ENCODE assay signal across 10 mouse cellular contexts in genomic region chr2:119970571-119970970, GRCm38 (mm10). TPM values are rescaled to one million over a fixed set of nuclear protein-coding genes. Genes with fewer than 3 reads are reported as not detected.
DNase-seq lines count a peak whose midpoint lies in the region; ATAC-seq and TF ChIP-seq lines count a peak whose summit lies in the region.
"Had no signal": no experiment of that assay in that cellular context is flagged by ENCODE, and none has a peak within 500 bp of the region (broad histone marks: within the 10 kb centered on the region; RNA-seq: fewer than 3 reads in every experiment).

No protein-coding gene starts in this region.

- no peaks in the 10 kb centered on the region for H3K9me3 ChIP-seq in hindbrain, postnatal 0 days (ENCODE audit: low read length)
- H3K9me3 ChIP-seq in hindbrain, embryonic 16.5 days (ENCODE audit: control insufficient read depth, low read length) = no peaks in the 10 kb centered on the region
- H3K9me3 ChIP-seq: embryonic facial prominence, embryonic 15.5 days had no signal

- no peak overlapping the region for H3K4me2 ChIP-seq in hindbrain, postnatal 0 days (ENCODE audit: low read depth, low read length)
- no peak overlapping the region for H3K4me2 ChIP-seq in hindbrain, embryonic 16.5 days (ENCODE audit: low read length)
- H3K4me2 ChIP-seq: embryonic facial prominence, embryonic 15.5 days had no signal

- no peak overlapping the region for H3K4me3 ChIP-seq in hindbrain, postnatal 0 days (ENCODE audit: low read length)
- no peak overlapping the region for H3K4me3 ChIP-seq in hindbrain, embryonic 16.5 days (ENCODE audit: low read length)
- H3K4me3 ChIP-seq: embryonic facial prominence, embryonic 15.5 days had no signal

- no peaks in the 10 kb centered on the region for H3K27me3 ChIP-seq in hindbrain, postnatal 0 days (ENCODE audit: insufficient read depth, low read length)
- no peaks in the 10 kb centered on the region for H3K27me3 ChIP-seq in hindbrain, embryonic 16.5 days (replicated peaks; ENCODE audit: control insufficient read depth, insufficient read depth, low read length)
- H3K27me3 ChIP-seq: embryonic facial prominence, embryonic 15.5 days had no signal

- DNase-seq in hindbrain, postnatal 0 days (ENCODE audit: low spot score) = peak; percentile 83
- DNase-seq in 3T3-L1 (ENCODE audit: low read depth, low spot score) (peak; percentile 91), MEL-GATA-1-ER (ENCODE audit: extremely low read depth, low read depth) (peak; percentile 60)
- peak; percentile 35 to 67 for DNase-seq in cerebellum, postnatal 36 days
- peak; percentile 85 for DNase-seq in kidney, adult 9 months
- peak; percentile 79 for DNase-seq in naive thymus-derived CD4-positive, alpha-beta T cell, adult 2 months (ENCODE audit: low read depth)
- no peak for DNase-seq in right cerebral cortex, postnatal 4 days

- H3K36me3 ChIP-seq in hindbrain, postnatal 0 days (ENCODE audit: insufficient read depth, low read length) = no peaks in the 10 kb centered on the region
- no peaks in the 10 kb centered on the region for H3K36me3 ChIP-seq in hindbrain, embryonic 16.5 days (ENCODE audit: control insufficient read depth, insufficient read depth, low read length)

- H3K27ac ChIP-seq in hindbrain, postnatal 0 days = no peak overlapping the region
- H3K27ac ChIP-seq in hindbrain, embryonic 16.5 days (ENCODE audit: low read depth, low read length) = no peak overlapping the region
- H3K27ac ChIP-seq: macrophage had no signal

- H3K9ac ChIP-seq in hindbrain, postnatal 0 days (replicated peaks; ENCODE audit: low read length) = no peak overlapping the region
- H3K9ac ChIP-seq in hindbrain, embryonic 16.5 days (ENCODE audit: low read depth, low read length) = no peak overlapping the region
- H3K9ac ChIP-seq: embryonic facial prominence, embryonic 15.5 days had no signal

- ATAC-seq in hindbrain, postnatal 0 days = no peak
- no peak for ATAC-seq in hindbrain, embryonic 16.5 days

- peak; percentile 79 for TF ChIP-seq CTCF in hindbrain, postnatal 0 days (IDR thresholded peaks at IDR 0.05; ENCODE audit: low read depth)

- peaks cover 11% of the 10 kb centered on the region for H3K4me1 ChIP-seq in hindbrain, postnatal 0 days (ENCODE audit: insufficient read depth, low read length)
- H3K4me1 ChIP-seq in hindbrain, embryonic 16.5 days (ENCODE audit: control insufficient read depth, insufficient read depth, low read depth, low read length) = peaks cover 16% of the 10 kb centered on the region

- WGBS in hindbrain, postnatal 0 days = 43% methylated on average over 9 of the region's 9 CpGs
- WGBS in hindbrain, embryonic 16.5 days = 54% methylated on average over 9 of the region's 9 CpGs

RNA-seq across cellular contexts. Expression of gene Mapkbp1, which starts 1.9 kb away (rescaled TPM):
- total RNA-seq in hindbrain, postnatal 0 days (2014; rRNA removed) = 41.3 and 41.4 TPM in 2 replicates
- 5.3 and 5.5 TPM in 2 replicates for polyA plus RNA-seq in hindbrain, postnatal 0 days (2015; fragmentation: Nextera tagmentation; extraction: Ambion mirVana)
- 7.2 and 9.3 TPM in 2 replicates for polyA plus RNA-seq in hindbrain, embryonic 16.5 days (2015; fragmentation: Nextera tagmentation; extraction: Ambion mirVana)

RNA-seq across cellular contexts. Expression of gene Jmjd7, which starts 56.7 kb away (rescaled TPM):
- 16.3 and 18.7 TPM in 2 replicates for total RNA-seq in hindbrain, postnatal 0 days (2014; rRNA removed)
- polyA plus RNA-seq in hindbrain, postnatal 0 days (2015; fragmentation: Nextera tagmentation; extraction: Ambion mirVana) = 20.0 and 20.3 TPM in 2 replicates
- polyA plus RNA-seq in hindbrain, embryonic 16.5 days (2015; fragmentation: Nextera tagmentation; extraction: Ambion mirVana) = 17.0 and 17.7 TPM in 2 replicates

RNA-seq across cellular contexts. Expression of gene Gm28042, which starts 56.7 kb away (rescaled TPM):
- 2.9 and 6.8 TPM in 2 replicates for total RNA-seq in hindbrain, postnatal 0 days (2014; rRNA removed)
- 1.3 and 1.8 TPM in 2 replicates for polyA plus RNA-seq in hindbrain, postnatal 0 days (2015; fragmentation: Nextera tagmentation; extraction: Ambion mirVana)
- polyA plus RNA-seq in hindbrain, embryonic 16.5 days (2015; fragmentation: Nextera tagmentation; extraction: Ambion mirVana) = 3.7 and 5.3 TPM in 2 replicates
- polyA plus RNA-seq: macrophage had no signal
